Mouse (Mus musculus) lung, adult 2 months (tissue): ENCODE results near the gene Gpatch3.

Experiments used
- CTCF ChIP-seq: fragments of 200-500 bp; IDR thresholded peaks from 2 replicates; pipeline ENCODE4 v1.5.1; 2011; ENCODE audit warnings: mild to moderate bottlenecking, low read length, control low read depth; ENCODE audit not compliant: insufficient read depth
- POLR2A ChIP-seq: fragments of 200-500 bp; IDR thresholded peaks from 2 replicates; pipeline ENCODE4 v1.6.1; 2011; ENCODE audit warnings: low read depth, mild to moderate bottlenecking, control low read depth, low read length, borderline replicate concordance; ENCODE audit errors: extremely low read depth

- TF ChIP-seq CTCF (no peak), POLR2A (peak; percentile 88)
These were observed 29.0 kb upstream of the Gpatch3 start, which contains the start of gene Nudc for GRCm38 (mm10) chr4:133545272-133546231.
